Mouse (Mus musculus): ENCODE results near the gene P2ry14. TPM values are rescaled to one million over a fixed set of nuclear protein-coding genes. Genes with fewer than 3 reads are reported as not detected.
"Not testable (repeated sequence)": the region's sequence is repeated elsewhere in the genome, so short reads cannot be mapped to it uniquely, and the experiment has no call there.

Gene P2ry14
- polyA plus RNA-seq, 1 experiment: 0.07 TPM

- no peak for TF ChIP-seq REST (IDR thresholded peaks at IDR 0.05; ENCODE audit: insufficient read depth, insufficient read length)
- no peak for TF ChIP-seq CEBPB (IDR thresholded peaks at IDR 0.05; ENCODE audit: insufficient read depth, poor library complexity, severe bottlenecking)
- TF ChIP-seq TCF3 (IDR thresholded peaks at IDR 0.05; ENCODE audit: insufficient read length, low read depth): no peak
- TF ChIP-seq POLR2AphosphoS2 (IDR thresholded peaks at IDR 0.05; ENCODE audit: insufficient read length, low read depth): no peak
- TF ChIP-seq E2F4 (IDR thresholded peaks at IDR 0.05; ENCODE audit: insufficient read depth): no peak
- no peak for TF ChIP-seq POLR2A (IDR thresholded peaks at IDR 0.05; ENCODE audit: insufficient read length, low read depth)
- no peak for TF ChIP-seq SRF (IDR thresholded peaks at IDR 0.05; ENCODE audit: control insufficient read depth, insufficient read length, low read depth)
- TF ChIP-seq TCF12 (IDR thresholded peaks at IDR 0.05; ENCODE audit: insufficient read depth, poor library complexity, severe bottlenecking): no peak
- no peak for TF ChIP-seq MYOD1 (IDR thresholded peaks at IDR 0.05; ENCODE audit: control insufficient read depth in 1 of 3, insufficient read length in 2 of 3, low read depth in 2 of 3)
- TF ChIP-seq USF1 (IDR thresholded peaks at IDR 0.05; ENCODE audit: low read depth): no peak
- no peak for TF ChIP-seq MAX (IDR thresholded peaks at IDR 0.05; ENCODE audit: low read depth)
- no peak for TF ChIP-seq MYOG (IDR thresholded peaks at IDR 0.05; ENCODE audit: control insufficient read depth in 1 of 3, insufficient read depth in 1 of 3, insufficient read length in 2 of 3, low read depth in 2 of 3)
Observed at GRCm38 (mm10) chr3:59113973-59114517, 39.4 kb downstream of the P2ry14 start.

GRCm38 (mm10) chr3:59113291-59113690, 40.1 kb downstream of the P2ry14 start:
- not testable (repeated sequence) for H3K4me3 ChIP-seq; H3K4me2 ChIP-seq (ENCODE audit: low read depth); H3K36me3 ChIP-seq (ENCODE audit: control insufficient read depth, insufficient read depth)

More at GRCm38 (mm10) chr3:59113973-59114517, 39.4 kb downstream of the P2ry14 start:
- Histone ChIP-seq H3ac (ENCODE audit: control insufficient read depth, insufficient read length) (no peak overlapping the region), H3K36me3 (ENCODE audit: control insufficient read depth, insufficient read depth) (no peaks in the 10 kb centered on the region), H3K4me3 (no peak overlapping the region), H3K4me2 (ENCODE audit: low read depth) (no peak overlapping the region), H3K27me3 (ENCODE audit: control insufficient read depth, insufficient read depth, insufficient read length) (no peaks in the 10 kb centered on the region), H3K79me2 (ENCODE audit: control insufficient read depth, insufficient read depth) (no peaks in the 10 kb centered on the region)

GRCm38 (mm10) chr3:59111944-59112343, 41.5 kb downstream of the P2ry14 start:
- Histone ChIP-seq H3ac (ENCODE audit: control insufficient read depth, insufficient read length) (no peak overlapping the region), H3K79me2 (ENCODE audit: control insufficient read depth, insufficient read depth) (no peaks in the 10 kb centered on the region), H3K27me3 (ENCODE audit: control insufficient read depth, insufficient read depth, insufficient read length) (no peaks in the 10 kb centered on the region), H3K4me2 (ENCODE audit: low read depth) (no peak overlapping the region), H3K4me3 (no peak overlapping the region), H3K36me3 (ENCODE audit: control insufficient read depth, insufficient read depth) (no peaks in the 10 kb centered on the region)
- no peak for TF ChIP-seq MYOD1 (IDR thresholded peaks at IDR 0.05; ENCODE audit: control insufficient read depth in 1 of 3, insufficient read length in 2 of 3, low read depth in 2 of 3)
- no peak for TF ChIP-seq TCF3 (IDR thresholded peaks at IDR 0.05; ENCODE audit: insufficient read length, low read depth)

More at GRCm38 (mm10) chr3:59113291-59113690, 40.1 kb downstream of the P2ry14 start:
- H3ac ChIP-seq (ENCODE audit: control insufficient read depth, insufficient read length); H3K79me2 ChIP-seq (ENCODE audit: control insufficient read depth, insufficient read depth); H3K27me3 ChIP-seq (ENCODE audit: control insufficient read depth, insufficient read depth, insufficient read length): not testable (repeated sequence)

- not testable (repeated sequence) for H3ac ChIP-seq (ENCODE audit: control insufficient read depth, insufficient read length); H3K79me2 ChIP-seq (ENCODE audit: control insufficient read depth, insufficient read depth); H3K4me3 ChIP-seq; H3K36me3 ChIP-seq (ENCODE audit: control insufficient read depth, insufficient read depth); H3K27me3 ChIP-seq (ENCODE audit: control insufficient read depth, insufficient read depth, insufficient read length); H3K4me2 ChIP-seq (ENCODE audit: low read depth)
Observed at GRCm38 (mm10) chr3:59109834-59110233, 43.6 kb downstream of the P2ry14 start.

- TF ChIP-seq MYOG (IDR thresholded peaks at IDR 0.05; ENCODE audit: control insufficient read depth in 1 of 3, insufficient read depth in 1 of 3, insufficient read length in 2 of 3, low read depth in 2 of 3): no peak
- TF ChIP-seq POLR2A (IDR thresholded peaks at IDR 0.05; ENCODE audit: insufficient read length, low read depth): no peak
- TF ChIP-seq CEBPB (IDR thresholded peaks at IDR 0.05; ENCODE audit: insufficient read depth, poor library complexity, severe bottlenecking): no peak
- TF ChIP-seq TCF3 (IDR thresholded peaks at IDR 0.05; ENCODE audit: insufficient read length, low read depth): no peak
- no peak for TF ChIP-seq MYOD1 (IDR thresholded peaks at IDR 0.05; ENCODE audit: control insufficient read depth in 1 of 3, insufficient read length in 2 of 3, low read depth in 2 of 3)
- TF ChIP-seq REST (IDR thresholded peaks at IDR 0.05; ENCODE audit: insufficient read depth, insufficient read length): no peak
- no peak for TF ChIP-seq E2F4 (IDR thresholded peaks at IDR 0.05; ENCODE audit: insufficient read depth)
- no peak for TF ChIP-seq TCF12 (IDR thresholded peaks at IDR 0.05; ENCODE audit: insufficient read depth, poor library complexity, severe bottlenecking)
- TF ChIP-seq SRF (IDR thresholded peaks at IDR 0.05; ENCODE audit: control insufficient read depth, insufficient read length, low read depth): no peak
- no peak for TF ChIP-seq POLR2AphosphoS2 (IDR thresholded peaks at IDR 0.05; ENCODE audit: insufficient read length, low read depth)
- no peak for TF ChIP-seq USF1 (IDR thresholded peaks at IDR 0.05; ENCODE audit: low read depth)
- no peak for TF ChIP-seq MAX (IDR thresholded peaks at IDR 0.05; ENCODE audit: low read depth)
Observed at GRCm38 (mm10) chr3:59107439-59107838, 46.0 kb downstream of the P2ry14 start.

GRCm38 (mm10) chr3:59104462-59104861, 49.0 kb downstream of the P2ry14 start:
- Histone ChIP-seq H3K27me3 (ENCODE audit: control insufficient read depth, insufficient read depth, insufficient read length) (no peaks in the 10 kb centered on the region), H3K79me2 (ENCODE audit: control insufficient read depth, insufficient read depth) (no peaks in the 10 kb centered on the region), H3K4me3 (no peak overlapping the region), H3K4me2 (ENCODE audit: low read depth) (no peak overlapping the region), H3ac (ENCODE audit: control insufficient read depth, insufficient read length) (no peak overlapping the region), H3K36me3 (ENCODE audit: control insufficient read depth, insufficient read depth) (no peaks in the 10 kb centered on the region)
- TF ChIP-seq POLR2AphosphoS2 (IDR thresholded peaks at IDR 0.05; ENCODE audit: insufficient read length, low read depth): no peak
- TF ChIP-seq E2F4 (IDR thresholded peaks at IDR 0.05; ENCODE audit: insufficient read depth): no peak
- TF ChIP-seq REST (IDR thresholded peaks at IDR 0.05; ENCODE audit: insufficient read depth, insufficient read length): no peak
- no peak for TF ChIP-seq MYOG (IDR thresholded peaks at IDR 0.05; ENCODE audit: control insufficient read depth in 1 of 3, insufficient read depth in 1 of 3, insufficient read length in 2 of 3, low read depth in 2 of 3)
- TF ChIP-seq MAX (IDR thresholded peaks at IDR 0.05; ENCODE audit: low read depth): no peak
- TF ChIP-seq POLR2A (IDR thresholded peaks at IDR 0.05; ENCODE audit: insufficient read length, low read depth): no peak
- TF ChIP-seq TCF3 (IDR thresholded peaks at IDR 0.05; ENCODE audit: insufficient read length, low read depth): no peak
- TF ChIP-seq USF1 (IDR thresholded peaks at IDR 0.05; ENCODE audit: low read depth): no peak
- TF ChIP-seq MYOD1 (IDR thresholded peaks at IDR 0.05; ENCODE audit: control insufficient read depth in 1 of 3, insufficient read length in 2 of 3, low read depth in 2 of 3): no peak
- TF ChIP-seq CEBPB (IDR thresholded peaks at IDR 0.05; ENCODE audit: insufficient read depth, poor library complexity, severe bottlenecking): no peak
- no peak for TF ChIP-seq SRF (IDR thresholded peaks at IDR 0.05; ENCODE audit: control insufficient read depth, insufficient read length, low read depth)
- no peak for TF ChIP-seq TCF12 (IDR thresholded peaks at IDR 0.05; ENCODE audit: insufficient read depth, poor library complexity, severe bottlenecking)

More at GRCm38 (mm10) chr3:59107439-59107838, 46.0 kb downstream of the P2ry14 start:
- no peaks in the 10 kb centered on the region for H3K27me3 ChIP-seq (ENCODE audit: control insufficient read depth, insufficient read depth, insufficient read length)
- no peaks in the 10 kb centered on the region for H3K79me2 ChIP-seq (ENCODE audit: control insufficient read depth, insufficient read depth)
- no peak overlapping the region for H3K4me3 ChIP-seq
- no peak overlapping the region for H3ac ChIP-seq (ENCODE audit: control insufficient read depth, insufficient read length)
- no peak overlapping the region for H3K4me2 ChIP-seq (ENCODE audit: low read depth)
- no peaks in the 10 kb centered on the region for H3K36me3 ChIP-seq (ENCODE audit: control insufficient read depth, insufficient read depth)
